Mouse (Mus musculus): ENCODE measurements around the gene Rpl35a.

DNA sequence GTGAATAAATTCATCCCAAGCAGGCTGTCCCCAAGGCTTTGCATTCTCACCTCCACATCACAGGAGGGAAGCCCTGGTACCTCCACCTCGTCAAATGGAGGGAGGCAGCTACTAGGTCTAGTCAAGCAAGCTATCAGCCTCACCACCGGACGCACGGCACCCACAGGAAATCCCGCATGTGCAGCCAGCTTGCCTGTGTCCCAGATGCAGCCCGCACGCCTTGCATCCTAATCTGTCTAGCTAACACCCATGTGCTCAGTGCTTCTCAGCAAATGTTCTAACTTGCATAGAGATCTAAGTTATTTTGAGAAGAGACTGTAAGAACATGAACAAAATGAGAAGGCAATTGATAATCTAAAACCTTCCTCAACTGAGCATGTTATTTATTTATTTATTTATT is 29.9 kb upstream of the Rpl35a start:
- no peak for TF ChIP-seq TAL1 (IDR thresholded peaks at IDR 0.05; ENCODE audit: low read length)
- TF ChIP-seq GATA1 (IDR thresholded peaks at IDR 0.05; ENCODE audit: low read length) = no peak
